Mouse (Mus musculus) midbrain, embryonic 10.5 days (tissue): ENCODE data around the gene Stk17b. TPM values are rescaled to one million over a fixed set of nuclear protein-coding genes. Genes with fewer than 3 reads are reported as not detected.
"Not testable (repeated sequence)": the region's sequence is repeated elsewhere in the genome, so short reads cannot be mapped to it uniquely, and the experiment has no call there.

Source experiments
- DNase-seq: peaks from one replicate; pipeline ENCODE4 v3.0.0-alpha.2; 2017; ENCODE audit warnings: low spot score
- H3K27ac ChIP-seq: fragments of 300-500 bp; sonication (generic); replicated peaks from 2 replicates; pipeline ENCODE4 v1.5.1; 2016; ENCODE audit warnings: mild to moderate bottlenecking
- H3K27me3 ChIP-seq: fragments of 300-500 bp; sonication (generic); 2 replicates; pipeline ENCODE4 v1.6.1; 2016; ENCODE audit warnings: low read depth, mild to moderate bottlenecking; ENCODE audit not compliant: poor library complexity, severe bottlenecking
- H3K36me3 ChIP-seq: fragments of 300-500 bp; sonication (generic); 2 replicates; pipeline ENCODE4 v1.6.1; 2016; ENCODE audit warnings: mild to moderate bottlenecking, moderate library complexity
- H3K4me1 ChIP-seq: fragments of 300-500 bp; sonication (generic); 2 replicates; pipeline ENCODE4 v1.6.1; 2016
- H3K4me3 ChIP-seq: fragments of 300-500 bp; sonication (generic); 2 replicates; pipeline ENCODE4 v1.5.1; 2016; ENCODE audit warnings: mild to moderate bottlenecking, moderate library complexity
- H3K9me3 ChIP-seq: fragments of 300-500 bp; sonication (generic); replicated peaks from 2 replicates; pipeline ENCODE4 v1.6.1; 2016; ENCODE audit warnings: mild to moderate bottlenecking
- WGBS: fragments of 180-500 bp; shearing (Covaris S2); methylation state at CpG from one replicate; pipeline ENCODE4 v1.1.7; 2016; 5-methylcytosine and 5-hydroxymethylcytosine counted together
- polyA plus RNA-seq: library from polyadenylated mRNA; unstranded; fragments of >200 nt; fragmentation: Nextera tagmentation; extraction: Ambion mirVana; gene quantifications from 2 replicates; pipeline ENCODE4 v1.2.1, GENCODE M21; 2016

Gene Stk17b
- polyA plus RNA-seq, 1 experiment from 2014 or later = 9.6 TPM

DNA sequence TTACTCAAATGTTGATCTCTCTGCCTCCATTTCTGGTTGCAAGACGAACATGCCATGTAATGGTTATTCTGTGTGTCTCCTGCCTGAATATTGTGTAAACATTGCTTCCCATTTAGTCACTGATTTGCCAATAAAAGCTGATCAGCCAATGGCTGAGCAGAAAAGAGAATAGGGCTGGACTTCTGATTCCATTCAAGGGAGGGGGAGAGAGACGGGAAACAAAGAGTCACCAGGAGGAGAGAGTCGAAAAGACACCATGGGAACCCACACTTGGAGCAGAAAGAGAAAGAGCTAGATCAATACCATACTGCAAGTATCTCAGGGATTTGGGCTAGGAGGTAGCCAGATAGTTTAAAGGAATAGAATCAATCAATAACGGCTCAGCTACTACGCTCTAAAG is 75.4 kb downstream of the Stk17b start:
- H3K9me3 ChIP-seq, H3K27me3 ChIP-seq, H3K4me3 ChIP-seq, H3K36me3 ChIP-seq, DNase-seq, H3K27ac ChIP-seq: not testable (repeated sequence)
- WGBS = 76% methylated on average over 5 of the region's 5 CpGs
- H3K4me1 ChIP-seq = peaks cover 12% of the 10 kb centered on the region

- Histone ChIP-seq H3K4me3 (peak within 1 kb of the TSS; percentile 61), H3K27me3 (no peaks in the 10 kb centered on the region), H3K36me3 (no peaks in the 10 kb centered on the region), H3K4me1 (peaks cover 8% of the 10 kb centered on the region), H3K9me3 (no peaks in the 10 kb centered on the region), H3K27ac (peak within 1 kb of the TSS; percentile 89)
- WGBS = 15% methylated on average over 42 of the region's 42 CpGs
- DNase-seq = peak; percentile 81
Measured at GRCm38 (mm10) chr1:53706431-53707361, 78.3 kb downstream of the Stk17b start, which contains the start of gene Dnah7a. Dnah7a (minus strand) TSS chr1:53706784.

Other genes with a start within 250 kb of the Stk17b start
- gene Dnah7a, start 78.4 kb downstream of the Stk17b start, polyA plus RNA-seq = 8.5 and 9.3 TPM in 2 replicates